Mouse (Mus musculus) cerebellum, adult 9-10 months (tissue): Measurements from ENCODE around the gene Fndc5.

Experiments used
- DNase-seq: peaks from one replicate; pipeline ENCODE4 v3.0.0; 2022

Gene Fndc5

GRCm38 (mm10) chr4:129124652-129125146 is 12.1 kb upstream of the Fndc5 start:
- DNase-seq: no peak

GRCm38 (mm10) chr4:129125736-129126451 is 10.9 kb upstream of the Fndc5 start:
- DNase-seq: no peak

- no peak for DNase-seq
These were observed 8.0 kb upstream of the Fndc5 start for GRCm38 (mm10) chr4:129128582-129129338.

- DNase-seq: no peak
These were observed 7.4 kb upstream of the Fndc5 start for GRCm38 (mm10) chr4:129129387-129129786.

- DNase-seq: peak; percentile 69
These were observed 6.7 kb upstream of the Fndc5 start for GRCm38 (mm10) chr4:129130149-129130548.

- no peak for DNase-seq
These were observed 6.0 kb upstream of the Fndc5 start for GRCm38 (mm10) chr4:129130755-129131303.

GRCm38 (mm10) chr4:129134799-129135585 is 1.8 kb upstream of the Fndc5 start:
- DNase-seq: peak; percentile 93

- DNase-seq: no peak
These were observed 1.2 kb upstream of the Fndc5 start for GRCm38 (mm10) chr4:129135637-129136036.

- DNase-seq: peak; percentile 63
These were observed 615 bp upstream of the Fndc5 start for GRCm38 (mm10) chr4:129136189-129136578.

GRCm38 (mm10) chr4:129137392-129138321 is 858 bp downstream of the Fndc5 start:
- no peak for DNase-seq

GRCm38 (mm10) chr4:129139642-129140041 is 2.8 kb downstream of the Fndc5 start:
- no peak for DNase-seq

GRCm38 (mm10) chr4:129140808-129141207 is 4.0 kb downstream of the Fndc5 start:
- no peak for DNase-seq

GRCm38 (mm10) chr4:129141560-129142438 is 5.0 kb downstream of the Fndc5 start:
- DNase-seq: no peak

GRCm38 (mm10) chr4:129142439-129143045 is 5.7 kb downstream of the Fndc5 start:
- no peak for DNase-seq

- DNase-seq: no peak
These were observed 6.7 kb downstream of the Fndc5 start for GRCm38 (mm10) chr4:129143509-129143908.

- peak; percentile 95 for DNase-seq
These were observed 7.9 kb downstream of the Fndc5 start for GRCm38 (mm10) chr4:129144401-129145367.

- DNase-seq: no peak
These were observed 8.6 kb downstream of the Fndc5 start for GRCm38 (mm10) chr4:129145411-129145810.

GRCm38 (mm10) chr4:129145943-129146342 is 9.1 kb downstream of the Fndc5 start:
- DNase-seq: no peak

- no peak for DNase-seq
These were observed 9.6 kb downstream of the Fndc5 start for GRCm38 (mm10) chr4:129146392-129146791.
